ENCODE assay signal across 19 mouse cellular contexts in the genomic region with DNA sequence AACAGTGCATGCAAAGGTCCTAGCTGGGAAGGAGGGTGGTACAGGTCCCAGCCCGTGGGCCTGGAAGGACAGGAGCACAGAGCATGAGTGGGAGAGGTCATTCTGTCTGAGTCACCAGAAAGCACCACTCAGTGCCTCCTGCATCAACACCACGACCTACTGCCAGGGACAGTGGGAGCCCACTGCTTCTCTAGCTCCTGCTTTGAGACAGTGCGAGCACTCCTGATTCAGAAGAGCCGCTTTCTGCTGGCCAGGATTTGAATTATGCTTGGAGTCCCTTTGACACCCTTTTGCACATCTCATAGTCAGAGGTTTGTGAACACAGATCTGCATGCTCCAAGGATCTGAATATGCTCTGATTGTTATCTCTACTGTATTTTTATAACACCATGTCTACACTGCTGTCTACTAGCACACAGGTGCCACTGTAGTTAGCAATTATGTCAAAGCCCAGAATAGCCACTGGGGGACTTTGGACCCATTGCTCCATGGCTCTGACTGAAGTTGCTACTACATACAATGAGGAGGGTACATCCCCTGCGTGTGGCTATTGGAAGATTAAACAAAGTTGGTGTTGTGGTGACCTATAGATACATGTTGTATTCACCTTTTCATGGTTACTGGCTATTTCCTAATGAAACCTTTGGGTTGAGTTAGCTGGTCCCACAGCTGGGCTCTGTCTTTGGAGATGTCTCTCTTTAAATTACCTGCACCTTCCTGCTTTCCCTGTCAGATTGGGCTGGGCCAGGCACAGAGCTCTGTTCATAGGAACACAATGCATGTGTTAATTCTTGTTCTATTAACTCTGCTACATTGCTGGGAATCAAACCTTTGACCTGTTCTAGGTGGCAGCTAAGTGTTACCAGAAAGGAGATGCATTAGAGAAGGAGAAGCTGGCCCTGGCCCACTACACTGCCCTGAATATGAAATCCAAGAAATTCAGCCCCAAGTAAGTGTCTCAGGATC. TPM values are rescaled to one million over a fixed set of nuclear protein-coding genes. Genes with fewer than 3 reads are reported as not detected.
DNase-seq lines count a peak whose midpoint lies in the region; ATAC-seq and TF ChIP-seq lines count a peak whose summit lies in the region.
"Had no signal": no experiment of that assay in that cellular context is flagged by ENCODE, and none has a peak within 500 bp of the region (broad histone marks: within the 10 kb centered on the region; RNA-seq: fewer than 3 reads in every experiment).

No protein-coding gene starts in this region.

- ATAC-seq in embryonic facial prominence, embryonic 15.5 days (ENCODE audit: insufficient number of reproducible peaks, low FRiP score, low TSS enrichment, low read depth): no peak
- peak; percentile 91 for ATAC-seq in liver, postnatal 0 days
- ATAC-seq: forebrain, postnatal 0 days; midbrain, embryonic 15.5 days had no signal

- peak; percentile 69 for DNase-seq in heart, embryonic 10.5 days (ENCODE audit: low spot score)
- DNase-seq in heart, adult 2 months: no peak
- no peak for DNase-seq in left cerebral cortex, adult 2 months (ENCODE audit: extremely low spot score in 1 of 2, low spot score in 2 of 2)
- DNase-seq in left cerebral cortex, postnatal 4 days: no peak
- peak; percentile 39 for DNase-seq in liver, postnatal 0 days
- DNase-seq in spleen, postnatal 10 days (ENCODE audit: low spot score in 2 of 2): no peak
- DNase-seq: adrenal gland, adult 8-10 months; cerebellum, adult 11-12 months; cerebellum, postnatal 36 days; forebrain, postnatal 0 days; heart, adult 18-20 months; lung, postnatal 14 days; right cerebral cortex, postnatal 14 days; thymus, postnatal 36 days had no signal

- no peak for TF ChIP-seq POLR2A in heart, adult 2 months (IDR thresholded peaks at IDR 0.05; ENCODE audit: insufficient read depth, low read depth, low read length)

- H3K79me2 ChIP-seq in heart, adult 2 months (replicated peaks; ENCODE audit: control insufficient read depth, insufficient read depth, low read length): no peaks in the 10 kb centered on the region

- no peaks in the 10 kb centered on the region for H3K9me3 ChIP-seq in heart, embryonic 10.5 days
- no peaks in the 10 kb centered on the region for H3K9me3 ChIP-seq in embryonic facial prominence, embryonic 15.5 days (replicated peaks)
- H3K9me3 ChIP-seq in liver, postnatal 0 days (ENCODE audit: low read length): no peaks in the 10 kb centered on the region
- H3K9me3 ChIP-seq: hindbrain, embryonic 12.5 days; limb, embryonic 15.5 days; midbrain, embryonic 15.5 days had no signal

- no peaks in the 10 kb centered on the region for H3K4me1 ChIP-seq in heart, embryonic 10.5 days
- no peaks in the 10 kb centered on the region for H3K4me1 ChIP-seq in heart, adult 2 months (ENCODE audit: control insufficient read depth, insufficient read depth, low read length)
- peaks cover 25% of the 10 kb centered on the region for H3K4me1 ChIP-seq in embryonic facial prominence, embryonic 15.5 days
- H3K4me1 ChIP-seq in liver, postnatal 0 days (ENCODE audit: insufficient read depth): 0 out of 2 replicates have a peak, but pooled peaks cover 3% of the 10 kb centered on the region
- H3K4me1 ChIP-seq: megakaryocyte, embryonic 14.5 days had no signal

- no peak overlapping the region for H3K4me3 ChIP-seq in heart, embryonic 10.5 days
- H3K4me3 ChIP-seq in heart, adult 2 months: no peak overlapping the region
- no peak overlapping the region for H3K4me3 ChIP-seq in left cerebral cortex, adult 2 months
- H3K4me3 ChIP-seq in embryonic facial prominence, embryonic 15.5 days (replicated peaks): no peak overlapping the region
- no peak overlapping the region for H3K4me3 ChIP-seq in liver, postnatal 0 days (ENCODE audit: low read depth, low read length)
- H3K4me3 ChIP-seq: hindbrain, embryonic 12.5 days; limb, embryonic 15.5 days; megakaryocyte, embryonic 14.5 days; midbrain, embryonic 15.5 days had no signal

- intact Hi-C loops in heart, adult 2 months (cut with DNase I): no loop called here
- intact Hi-C loops in left cerebral cortex, adult 2 months (cut with DNase I): loop anchor here (2.0 kb wide), 1 partner anchor 15 kb away; no protein-coding TSS in a partner anchor
- intact Hi-C loops in left cerebral cortex, postnatal 4 days (cut with DNase I): no loop called here

- no peak for TF ChIP-seq EP300 in heart, adult 2 months (IDR thresholded peaks at IDR 0.05; ENCODE audit: insufficient read depth, low read depth, low read length)
- no peak for TF ChIP-seq EP300 in liver, postnatal 0 days (IDR thresholded peaks at IDR 0.05; ENCODE audit: low read depth)

- no peak overlapping the region for H3K27ac ChIP-seq in heart, embryonic 10.5 days
- H3K27ac ChIP-seq in heart, adult 2 months: no peak overlapping the region
- peak overlapping the region; percentile 65 for H3K27ac ChIP-seq in left cerebral cortex, adult 2 months
- H3K27ac ChIP-seq in embryonic facial prominence, embryonic 15.5 days (replicated peaks): peak overlapping the region; percentile 66
- H3K27ac ChIP-seq in liver, postnatal 0 days (ENCODE audit: low read depth): no peak overlapping the region
- H3K27ac ChIP-seq: hindbrain, embryonic 12.5 days; limb, embryonic 15.5 days; midbrain, embryonic 15.5 days had no signal

- no peak overlapping the region for H3K9ac ChIP-seq in heart, adult 2 months (ENCODE audit: low read depth, low read length)
- no peak overlapping the region for H3K9ac ChIP-seq in embryonic facial prominence, embryonic 15.5 days
- no peak overlapping the region for H3K9ac ChIP-seq in liver, postnatal 0 days (replicated peaks)
- H3K9ac ChIP-seq: forebrain, postnatal 0 days; hindbrain, embryonic 12.5 days; limb, embryonic 15.5 days; midbrain, embryonic 15.5 days had no signal

- H3K27me3 ChIP-seq in heart, embryonic 10.5 days (ENCODE audit: insufficient read depth, poor library complexity, severe bottlenecking): no peaks in the 10 kb centered on the region
- H3K27me3 ChIP-seq in heart, adult 2 months (ENCODE audit: control insufficient read depth, insufficient read depth, low read length): no peaks in the 10 kb centered on the region
- H3K27me3 ChIP-seq in embryonic facial prominence, embryonic 15.5 days: no peaks in the 10 kb centered on the region
- no peaks in the 10 kb centered on the region for H3K27me3 ChIP-seq in liver, postnatal 0 days (ENCODE audit: insufficient read depth, low read length)
- H3K27me3 ChIP-seq: hindbrain, embryonic 12.5 days; limb, embryonic 15.5 days; midbrain, embryonic 15.5 days had no signal

- H3K36me3 ChIP-seq in heart, embryonic 10.5 days: no peaks in the 10 kb centered on the region
- H3K36me3 ChIP-seq in heart, adult 2 months (ENCODE audit: control insufficient read depth, insufficient read depth, low read length): no peaks in the 10 kb centered on the region
- H3K36me3 ChIP-seq in embryonic facial prominence, embryonic 15.5 days: no peaks in the 10 kb centered on the region
- H3K36me3 ChIP-seq in liver, postnatal 0 days (replicated peaks; ENCODE audit: insufficient read depth, low read length): no peaks in the 10 kb centered on the region
- H3K36me3 ChIP-seq: hindbrain, embryonic 12.5 days; limb, embryonic 15.5 days had no signal

- no peak for TF ChIP-seq CTCF in heart, adult 2 months (IDR thresholded peaks at IDR 0.05)
- TF ChIP-seq CTCF in left cerebral cortex, adult 2 months (IDR thresholded peaks at IDR 0.05): no peak
- TF ChIP-seq CTCF in liver, postnatal 0 days (IDR thresholded peaks at IDR 0.05; ENCODE audit: low read depth): no peak

- WGBS in heart, embryonic 10.5 days: 85% methylated on average over 5 of the region's 5 CpGs
- WGBS in heart, adult 2 months: 80% methylated on average over 5 of the region's 5 CpGs
- 86% methylated on average over 5 of the region's 5 CpGs for WGBS in embryonic facial prominence, embryonic 15.5 days
- 66% methylated on average over 5 of the region's 5 CpGs for WGBS in liver, postnatal 0 days (ENCODE audit: insufficient replicate concordance)

- no peak overlapping the region for H3K4me2 ChIP-seq in embryonic facial prominence, embryonic 15.5 days (replicated peaks)
- no peak overlapping the region for H3K4me2 ChIP-seq in liver, postnatal 0 days (ENCODE audit: low read depth, low read length)
- H3K4me2 ChIP-seq: hindbrain, embryonic 12.5 days; limb, embryonic 15.5 days; midbrain, embryonic 15.5 days had no signal

RNA-seq across cellular contexts. Expression of a gene that starts 53.1 kb away (rescaled TPM):
- 1.6 and 2.5 TPM in 2 replicates for polyA plus RNA-seq in heart, embryonic 10.5 days (2016; fragmentation: Nextera tagmentation; extraction: Ambion mirVana)
- total RNA-seq in heart, adult 2 months (2021): under 1 TPM; 0.23 to 0.39 TPM
- polyA plus RNA-seq in heart, adult 2 months (2012; rRNA removed): 0.33 and 0.44 TPM in 2 replicates
- total RNA-seq in left cerebral cortex, adult 2 months (2021): 10 to 100 TPM; 50.8 to 54.7 TPM
- 10 to 100 TPM; 21.0 to 21.1 TPM for total RNA-seq in left cerebral cortex, postnatal 4 days (2021)
- 5.2 and 6.1 TPM in 2 replicates for polyA plus RNA-seq in embryonic facial prominence, embryonic 15.5 days (2015; fragmentation: Nextera tagmentation; extraction: Ambion mirVana)
- polyA plus RNA-seq in liver, postnatal 0 days (2015; fragmentation: Nextera tagmentation; extraction: Ambion mirVana): 0.27 and 0.32 TPM in 2 replicates

Comparison
In these comparisons a context has a peak if more than half of its experiments do, and no peak if none do; other contexts are left out.
1. DNase-seq: peak in heart, embryonic 10.5 days (single experiment) and liver, postnatal 0 days (single experiment); none in heart, adult 2 months (0 of 2), left cerebral cortex, adult 2 months (0 of 2), left cerebral cortex, postnatal 4 days (single experiment) and spleen, postnatal 10 days (0 of 2).
2. H3K27ac ChIP-seq: peak in left cerebral cortex, adult 2 months (single experiment) and embryonic facial prominence, embryonic 15.5 days (single experiment); none in heart, embryonic 10.5 days (single experiment), heart, adult 2 months (single experiment) and liver, postnatal 0 days (single experiment).